Mouse (Mus musculus) retina, adult 2 months (tissue): ENCODE results near the gene Ncor2.

Experiments used
- DNase-seq: peaks from one replicate; pipeline ENCODE4 v3.0.0-alpha.2; 2012; ENCODE audit warnings: low read depth, low spot score

Gene Ncor2

GRCm38 (mm10) chr5:125148686-125149085 lies 30.3 kb downstream of the Ncor2 start:
- no peak for DNase-seq

GRCm38 (mm10) chr5:125148173-125148572 lies 30.8 kb downstream of the Ncor2 start:
- DNase-seq = no peak

DNA sequence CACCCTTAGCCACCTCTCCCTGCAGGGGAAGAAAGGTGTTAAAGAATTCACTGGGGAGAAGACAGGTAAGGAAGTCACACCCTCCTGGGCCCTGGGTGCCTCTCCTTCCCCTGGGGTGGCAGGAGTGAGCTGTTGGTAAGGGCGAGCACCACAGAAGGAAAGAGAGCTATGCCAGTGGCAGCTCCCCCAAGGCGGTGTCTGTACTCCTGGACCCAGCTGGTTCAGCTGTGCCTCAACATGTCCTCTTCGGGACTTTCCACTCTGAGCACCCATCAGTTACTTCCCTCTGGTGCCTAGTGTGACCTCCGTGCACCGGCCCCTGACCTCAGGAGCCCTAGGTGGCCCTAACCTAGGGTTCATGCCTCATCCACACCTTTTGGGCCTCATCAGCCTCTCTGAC lies 31.9 kb downstream of the Ncor2 start:
- DNase-seq = no peak

DNA sequence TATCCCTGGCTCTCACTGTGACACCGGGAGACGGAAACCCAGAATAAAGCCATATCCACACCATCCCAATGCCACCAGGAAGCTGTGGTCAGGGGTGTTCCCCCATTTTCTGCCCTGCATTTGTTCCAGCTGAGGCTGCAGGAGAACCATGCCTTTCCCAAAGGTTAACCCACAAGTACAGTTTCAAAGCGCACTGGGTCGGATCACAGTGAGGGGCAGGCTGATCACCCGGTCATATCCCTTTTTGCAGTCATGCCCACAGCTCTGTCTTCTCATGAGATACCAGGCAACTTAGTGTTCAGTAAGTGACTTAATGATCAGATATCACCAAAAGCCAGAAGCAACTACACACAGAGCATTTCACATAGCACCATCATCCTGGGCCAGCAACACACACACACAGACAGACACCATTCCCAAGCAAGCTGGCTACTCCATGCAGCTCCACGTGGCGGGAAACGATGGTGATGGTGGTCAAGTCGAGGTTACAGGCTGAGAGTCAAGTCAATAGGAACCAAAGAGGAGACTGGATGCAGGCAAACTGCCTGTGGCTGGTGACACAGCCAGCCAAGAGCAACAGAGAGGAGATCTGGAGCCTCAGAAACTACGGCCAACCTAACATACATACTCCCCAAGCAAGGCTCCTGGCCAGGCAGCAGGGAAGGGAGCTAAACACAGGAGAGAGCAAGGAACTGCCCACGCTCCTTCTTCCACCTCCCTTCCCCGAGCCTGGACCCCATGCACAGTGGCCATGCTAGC lies 35.7 kb downstream of the Ncor2 start:
- no peak for DNase-seq

DNA sequence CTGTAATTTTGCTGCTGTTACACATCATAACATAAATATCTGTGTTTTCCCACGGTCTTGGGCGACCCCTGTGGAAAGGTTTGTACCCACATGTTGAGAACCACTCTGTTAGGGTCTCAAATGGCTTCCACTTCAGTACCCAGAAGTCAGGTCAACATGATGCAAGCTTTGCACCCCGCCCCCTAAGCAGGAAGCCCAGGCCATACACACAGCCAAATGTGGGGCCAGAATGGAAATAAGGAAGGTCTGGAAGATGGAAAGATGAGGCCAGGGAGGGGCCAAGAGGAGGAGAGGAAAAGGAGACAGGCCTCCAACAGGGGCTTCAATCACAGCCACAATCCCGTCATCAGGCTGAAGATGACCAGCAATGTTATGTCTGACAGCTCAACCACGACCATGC lies 37.1 kb downstream of the Ncor2 start:
- no peak for DNase-seq

- DNase-seq = no peak
These were observed 37.5 kb downstream of the Ncor2 start for GRCm38 (mm10) chr5:125141525-125141880.

DNA sequence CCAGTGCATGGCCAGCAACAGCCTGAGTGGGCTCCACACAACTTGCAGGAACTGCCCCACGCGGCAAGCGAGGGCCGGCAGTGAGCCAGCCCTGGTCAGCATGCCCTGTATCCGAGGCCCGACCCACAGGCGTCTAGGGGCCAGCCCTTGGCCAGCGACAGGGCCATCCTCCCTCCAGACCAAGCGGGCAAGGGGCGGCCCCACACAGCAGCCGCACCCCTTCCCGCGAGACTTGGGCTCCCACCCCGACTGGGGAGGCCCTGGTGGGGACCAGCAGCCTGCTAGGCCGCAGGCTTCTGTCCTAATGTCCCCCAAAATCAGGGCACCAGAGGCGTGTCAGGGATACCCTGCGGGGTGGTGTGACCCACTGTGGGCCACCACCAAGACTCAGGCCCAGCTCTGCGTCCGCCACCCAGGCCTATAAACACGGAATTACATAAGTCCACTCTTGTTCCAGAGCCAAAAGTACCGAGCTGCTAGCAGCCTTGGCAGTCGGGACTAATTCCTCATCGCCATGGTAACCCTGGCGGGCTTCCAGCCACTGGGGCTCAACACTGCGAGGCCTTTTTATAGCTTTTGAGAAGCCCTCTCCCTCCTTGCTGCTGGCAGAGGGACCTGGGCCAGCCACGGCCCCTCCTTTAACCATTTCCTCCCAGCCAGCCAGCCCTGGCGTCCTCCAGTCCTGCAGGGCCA lies 38.0 kb downstream of the Ncor2 start:
- peak; percentile 72 for DNase-seq

DNA sequence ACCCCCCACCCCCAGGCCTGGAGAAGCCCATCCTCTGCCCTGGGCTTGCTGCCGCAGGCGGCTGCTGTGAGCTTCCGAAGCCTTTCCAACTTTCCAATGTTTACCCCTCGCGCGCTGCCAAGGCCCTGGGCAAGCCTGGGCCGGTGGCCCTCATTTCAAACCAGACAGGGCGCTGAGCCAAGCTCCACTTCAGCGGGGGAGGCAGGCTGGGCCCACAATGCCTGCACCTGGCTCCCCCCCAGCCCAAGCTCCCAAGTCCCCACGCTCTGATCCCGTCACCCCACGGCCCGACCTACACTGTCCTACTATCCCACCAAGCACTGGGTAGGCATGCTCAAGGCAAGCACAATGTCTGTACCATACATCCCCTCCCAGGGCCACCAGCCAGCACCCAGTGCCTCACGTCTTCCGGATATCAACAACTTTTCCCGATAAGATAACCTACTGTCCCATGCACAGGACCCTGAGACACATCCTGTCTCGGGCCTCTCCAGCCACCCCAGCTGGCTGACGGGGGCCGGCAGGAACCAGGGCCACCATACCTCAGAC lies 38.8 kb downstream of the Ncor2 start:
- DNase-seq = no peak

DNA sequence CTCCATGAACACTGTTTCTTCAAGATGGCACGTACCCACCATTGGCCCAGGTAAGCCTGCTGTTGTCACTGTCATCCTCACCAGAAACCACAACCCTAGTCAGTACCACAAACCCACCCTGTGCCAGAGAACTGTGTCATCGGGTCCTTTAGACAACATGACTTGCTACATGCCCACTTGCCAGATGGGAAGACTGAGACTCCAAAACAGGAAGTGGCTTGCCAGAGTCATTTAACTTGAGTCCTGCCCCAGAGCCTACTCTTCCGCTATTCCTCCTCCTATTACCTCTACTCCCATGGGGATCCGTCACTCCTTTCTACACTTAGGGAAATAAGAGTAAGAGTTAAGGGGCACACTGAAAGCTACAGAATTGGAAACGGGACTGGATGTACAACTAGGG lies 39.4 kb downstream of the Ncor2 start:
- DNase-seq = no peak

DNA sequence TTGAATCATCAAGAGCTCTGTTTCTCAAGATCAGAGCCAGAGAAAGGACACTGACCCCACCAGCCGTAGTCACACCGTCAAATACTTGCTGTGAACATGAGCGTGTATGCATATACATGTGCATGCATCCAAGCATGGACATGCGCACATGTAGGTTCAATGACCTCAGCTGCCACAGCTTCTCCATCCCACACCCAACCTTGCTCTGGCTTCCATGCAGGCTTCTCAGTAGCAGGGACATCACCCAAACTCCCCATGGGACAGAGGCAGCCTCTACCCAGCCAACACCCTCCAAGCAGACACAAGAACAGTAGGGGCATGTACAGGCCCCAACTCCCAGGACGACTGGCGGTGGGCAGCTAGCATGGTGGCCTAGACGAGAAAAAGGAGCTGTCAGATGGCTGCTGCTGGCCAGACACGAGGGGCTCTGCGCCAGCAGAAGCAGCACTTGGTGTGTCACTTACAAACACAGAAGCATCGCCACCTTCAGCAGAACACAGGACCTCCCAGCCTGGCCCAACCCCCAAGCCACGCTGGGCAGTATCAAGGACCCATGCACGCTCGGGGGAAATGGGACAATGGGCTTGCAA lies 40.1 kb downstream of the Ncor2 start:
- DNase-seq = no peak

- DNase-seq = no peak
These were observed 41.2 kb downstream of the Ncor2 start for GRCm38 (mm10) chr5:125137672-125138285.

GRCm38 (mm10) chr5:125136996-125137671 lies 41.9 kb downstream of the Ncor2 start:
- DNase-seq = no peak

- no peak for DNase-seq
These were observed 42.6 kb downstream of the Ncor2 start for GRCm38 (mm10) chr5:125136296-125136995.

- no peak for DNase-seq
These were observed 44.1 kb downstream of the Ncor2 start for GRCm38 (mm10) chr5:125134795-125135468.

DNA sequence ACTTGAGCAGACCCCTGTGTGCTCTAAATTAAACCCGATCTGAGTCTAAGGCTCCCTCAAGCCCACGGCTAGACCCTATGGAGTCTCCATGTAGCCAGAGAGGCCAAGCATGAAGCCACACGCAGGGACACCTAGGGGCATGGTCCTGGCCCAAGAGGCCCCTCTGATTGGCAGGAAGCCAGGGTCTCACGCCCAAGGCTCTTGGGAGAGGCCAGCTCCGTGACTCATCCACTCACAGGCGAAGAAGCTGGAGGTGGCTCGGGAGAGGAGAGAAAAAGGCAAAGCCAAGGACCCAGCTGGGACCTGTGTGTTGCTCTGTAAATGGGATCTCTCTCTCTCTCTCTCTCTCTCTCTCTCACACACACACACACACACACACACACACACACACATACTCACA lies 44.6 kb downstream of the Ncor2 start:
- DNase-seq = no peak

DNA sequence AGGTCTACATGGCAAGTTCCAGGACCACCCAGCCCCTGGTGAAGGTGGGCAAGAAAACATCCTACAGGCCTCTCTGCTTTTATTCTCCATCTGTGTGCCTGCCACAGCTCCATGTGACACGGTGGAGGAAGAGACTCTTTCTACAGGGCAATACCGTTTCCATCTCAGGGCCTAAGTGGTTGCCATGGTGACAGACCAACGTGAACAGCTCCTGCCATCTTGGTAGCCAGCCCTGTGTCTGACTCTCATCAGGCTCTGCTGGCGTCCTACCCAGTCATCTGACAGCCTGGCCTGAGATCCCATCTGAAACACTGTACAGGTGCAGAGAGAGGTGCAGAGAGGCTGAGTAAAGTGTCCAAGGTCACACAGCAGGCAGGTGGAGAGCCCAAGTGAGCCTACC lies 45.4 kb downstream of the Ncor2 start:
- DNase-seq = no peak

- DNase-seq = no peak
These were observed 46.3 kb downstream of the Ncor2 start for GRCm38 (mm10) chr5:125132566-125133260.

DNA sequence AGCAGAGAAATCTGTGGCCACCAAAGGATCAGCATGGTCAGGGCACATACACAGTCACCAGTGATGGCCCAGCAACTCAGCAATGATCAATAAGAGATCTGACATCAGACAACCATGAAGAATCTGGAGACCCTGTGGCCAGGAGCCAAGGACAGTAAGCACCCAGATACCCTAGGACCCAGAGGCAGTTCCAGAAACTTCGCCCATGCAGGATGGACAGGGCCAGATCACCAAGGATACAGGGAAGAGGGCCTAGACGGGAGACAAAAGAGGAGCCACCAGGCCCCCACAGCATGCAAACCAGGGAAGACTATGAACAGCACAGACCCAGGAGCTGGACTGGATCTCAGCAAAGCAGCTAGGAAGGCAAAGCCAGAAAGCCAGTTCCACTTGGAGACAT lies 47.0 kb downstream of the Ncor2 start:
- no peak for DNase-seq

DNA sequence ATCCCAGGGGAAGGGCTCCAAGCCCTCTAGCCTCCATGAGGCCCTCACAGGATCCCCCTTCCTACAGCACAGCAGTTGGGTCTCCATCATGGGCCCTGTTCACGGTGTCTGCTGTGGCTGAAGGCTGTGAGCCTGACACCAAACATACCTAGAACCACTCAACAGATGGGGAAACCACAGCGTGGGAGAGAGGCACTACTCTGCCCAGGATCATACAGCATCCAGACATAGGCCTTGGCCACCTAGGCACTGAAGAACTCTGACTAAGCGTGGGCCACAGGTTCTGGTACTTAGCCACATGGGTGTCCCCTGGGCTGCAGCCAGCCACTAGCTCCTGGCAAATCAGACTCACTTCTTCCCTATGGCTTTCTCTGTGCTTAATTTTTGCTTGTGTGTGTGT lies 48.6 kb downstream of the Ncor2 start:
- no peak for DNase-seq

- no peak for DNase-seq
These were observed 50.1 kb downstream of the Ncor2 start for GRCm38 (mm10) chr5:125128939-125129385.
